Mouse (Mus musculus): ENCODE data around the gene Lrrc4. TPM values are rescaled to one million over a fixed set of nuclear protein-coding genes. Genes with fewer than 3 reads are reported as not detected.

The Lrrc4 gene
- total and polyA plus RNA-seq, 3 experiments: 0.11 TPM; not detected in 2

DNA sequence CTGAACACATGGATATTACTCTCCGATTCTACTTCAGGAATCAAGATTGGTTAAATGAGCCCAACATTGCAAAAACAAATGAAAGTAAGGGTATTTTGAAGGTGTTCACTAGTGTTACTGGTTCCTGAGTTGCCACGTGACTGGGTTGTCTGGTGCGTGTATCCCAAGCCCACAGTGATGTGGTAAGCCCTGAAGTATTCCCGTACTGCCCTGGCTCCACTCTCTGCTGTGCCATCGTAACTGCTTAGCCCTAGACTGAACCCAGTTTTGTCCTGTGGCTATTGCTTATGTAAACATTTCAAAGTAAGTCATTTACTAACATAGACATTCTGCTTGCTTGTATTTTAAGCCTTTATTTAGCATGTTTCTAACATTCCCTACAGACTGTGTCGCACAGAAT lies 100.3 kb downstream of the Lrrc4 start:
- TF ChIP-seq POLR2AphosphoS5 (IDR thresholded peaks at IDR 0.05; ENCODE audit: insufficient replicate concordance, low read depth, low read length) (no peak), GATA1 (IDR thresholded peaks at IDR 0.05; ENCODE audit: borderline replicate concordance, low read length) (no peak), GATA2 (IDR thresholded peaks at IDR 0.05; ENCODE audit: borderline replicate concordance, low read depth, low read length) (no peak), TAL1 (conservative IDR thresholded peaks at IDR 0.05; ENCODE audit: low read depth, low read length) (no peak), CTCF (IDR thresholded peaks at IDR 0.05; ENCODE audit: low read depth, low read length) (no peak)
- DNase-seq (ENCODE audit: low spot score): no peak
- Histone ChIP-seq H3K4me1 (ENCODE audit: insufficient read depth, low read depth, low read length) (peaks cover 25% of the 10 kb centered on the region), H3K36me3 (replicated peaks) (peaks cover 49% of the 10 kb centered on the region), H3K9me3 (replicated peaks) (no peaks in the 10 kb centered on the region), H3K27me3 (ENCODE audit: insufficient read depth, low read length) (no peaks in the 10 kb centered on the region), H3K4me3 (ENCODE audit: low read depth, low read length) (no peak overlapping the region)
- ATAC-seq (ENCODE audit: extremely low read depth, insufficient number of reproducible peaks, low FRiP score, poor library complexity, severe bottlenecking): no peak

- H3K36me3 ChIP-seq (replicated peaks): peaks cover 62% of the 10 kb centered on the region
- TF ChIP-seq POLR2AphosphoS5 (IDR thresholded peaks at IDR 0.05; ENCODE audit: insufficient replicate concordance, low read depth, low read length) (no peak), TAL1 (conservative IDR thresholded peaks at IDR 0.05; ENCODE audit: low read depth, low read length) (no peak), GATA1 (IDR thresholded peaks at IDR 0.05; ENCODE audit: borderline replicate concordance, low read length) (no peak), CTCF (IDR thresholded peaks at IDR 0.05; ENCODE audit: low read depth, low read length) (no peak), GATA2 (IDR thresholded peaks at IDR 0.05; ENCODE audit: borderline replicate concordance, low read depth, low read length) (no peak)
- H3K4me3 ChIP-seq (ENCODE audit: low read depth, low read length): no peak overlapping the region
- no peaks in the 10 kb centered on the region for H3K9me3 ChIP-seq (replicated peaks)
- DNase-seq (ENCODE audit: low spot score) (no peak), ATAC-seq (ENCODE audit: extremely low read depth, insufficient number of reproducible peaks, low FRiP score, poor library complexity, severe bottlenecking) (no peak)
- peaks cover 20% of the 10 kb centered on the region for H3K4me1 ChIP-seq (ENCODE audit: insufficient read depth, low read depth, low read length)
- no peaks in the 10 kb centered on the region for H3K27me3 ChIP-seq (ENCODE audit: insufficient read depth, low read length)
Measured at GRCm38 (mm10) chr6:28729649-28730048, 101.9 kb downstream of the Lrrc4 start.

- DNase-seq (ENCODE audit: low spot score) (no peak), ATAC-seq (ENCODE audit: extremely low read depth, insufficient number of reproducible peaks, low FRiP score, poor library complexity, severe bottlenecking) (no peak)
- Histone ChIP-seq H3K9me3 (replicated peaks) (no peaks in the 10 kb centered on the region), H3K27me3 (ENCODE audit: insufficient read depth, low read length) (no peaks in the 10 kb centered on the region), H3K4me1 (ENCODE audit: insufficient read depth, low read depth, low read length) (peaks cover 17% of the 10 kb centered on the region), H3K4me3 (ENCODE audit: low read depth, low read length) (no peak overlapping the region), H3K36me3 (replicated peaks) (peaks cover 65% of the 10 kb centered on the region)
- no peak for TF ChIP-seq GATA1 (IDR thresholded peaks at IDR 0.05; ENCODE audit: borderline replicate concordance, low read length)
- no peak for TF ChIP-seq TAL1 (conservative IDR thresholded peaks at IDR 0.05; ENCODE audit: low read depth, low read length)
- TF ChIP-seq POLR2AphosphoS5 (IDR thresholded peaks at IDR 0.05; ENCODE audit: insufficient replicate concordance, low read depth, low read length): no peak
- TF ChIP-seq GATA2 (IDR thresholded peaks at IDR 0.05; ENCODE audit: borderline replicate concordance, low read depth, low read length): no peak
- no peak for TF ChIP-seq CTCF (IDR thresholded peaks at IDR 0.05; ENCODE audit: low read depth, low read length)
Measured at GRCm38 (mm10) chr6:28729236-28729635, 102.3 kb downstream of the Lrrc4 start.

- no peak for DNase-seq (ENCODE audit: low spot score)
- Histone ChIP-seq H3K9me3 (replicated peaks) (no peaks in the 10 kb centered on the region), H3K4me1 (ENCODE audit: insufficient read depth, low read depth, low read length) (peaks cover 20% of the 10 kb centered on the region), H3K4me3 (ENCODE audit: low read depth, low read length) (no peak overlapping the region), H3K27me3 (ENCODE audit: insufficient read depth, low read length) (no peaks in the 10 kb centered on the region), H3K36me3 (replicated peaks) (peaks cover 62% of the 10 kb centered on the region)
- no peak for TF ChIP-seq GATA2 (IDR thresholded peaks at IDR 0.05; ENCODE audit: borderline replicate concordance, low read depth, low read length)
- no peak for TF ChIP-seq TAL1 (conservative IDR thresholded peaks at IDR 0.05; ENCODE audit: low read depth, low read length)
- TF ChIP-seq GATA1 (IDR thresholded peaks at IDR 0.05; ENCODE audit: borderline replicate concordance, low read length): no peak
- TF ChIP-seq POLR2AphosphoS5 (IDR thresholded peaks at IDR 0.05; ENCODE audit: insufficient replicate concordance, low read depth, low read length): no peak
- TF ChIP-seq CTCF (IDR thresholded peaks at IDR 0.05; ENCODE audit: low read depth, low read length): no peak
- no peak for ATAC-seq (ENCODE audit: extremely low read depth, insufficient number of reproducible peaks, low FRiP score, poor library complexity, severe bottlenecking)
Measured at GRCm38 (mm10) chr6:28724776-28725175, 106.8 kb downstream of the Lrrc4 start.

DNA sequence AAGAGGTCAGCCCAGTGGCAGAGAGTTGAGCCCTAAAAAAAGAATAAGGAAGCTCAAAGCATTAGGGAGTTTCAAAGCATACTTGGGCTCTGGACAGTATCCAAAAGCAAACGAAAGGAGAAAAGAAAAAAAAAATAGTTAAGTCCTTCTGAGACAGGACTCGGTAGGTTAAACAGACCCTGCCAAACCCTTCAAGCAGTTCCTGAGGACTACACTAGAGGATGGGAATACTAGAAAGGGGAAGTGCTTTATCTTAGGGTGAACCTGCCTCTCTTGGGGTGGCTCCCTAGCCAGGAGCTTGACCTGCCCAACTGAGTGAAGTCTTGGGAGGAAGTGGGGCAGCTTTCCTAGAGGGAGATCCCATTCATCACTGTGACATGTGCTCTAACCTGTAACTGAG lies 108.5 kb downstream of the Lrrc4 start:
- peaks cover 12% of the 10 kb centered on the region for H3K4me1 ChIP-seq (ENCODE audit: insufficient read depth, low read depth, low read length)
- TF ChIP-seq TAL1 (conservative IDR thresholded peaks at IDR 0.05; ENCODE audit: low read depth, low read length) (no peak), GATA2 (IDR thresholded peaks at IDR 0.05; ENCODE audit: borderline replicate concordance, low read depth, low read length) (no peak), CTCF (IDR thresholded peaks at IDR 0.05; ENCODE audit: low read depth, low read length) (no peak), GATA1 (IDR thresholded peaks at IDR 0.05; ENCODE audit: borderline replicate concordance, low read length) (no peak), POLR2AphosphoS5 (IDR thresholded peaks at IDR 0.05; ENCODE audit: insufficient replicate concordance, low read depth, low read length) (no peak)
- no peaks in the 10 kb centered on the region for H3K9me3 ChIP-seq (replicated peaks)
- DNase-seq (ENCODE audit: low spot score) (peak; percentile 35), ATAC-seq (ENCODE audit: extremely low read depth, insufficient number of reproducible peaks, low FRiP score, poor library complexity, severe bottlenecking) (peak; percentile 49)
- no peaks in the 10 kb centered on the region for H3K27me3 ChIP-seq (ENCODE audit: insufficient read depth, low read length)
- no peak overlapping the region for H3K4me3 ChIP-seq (ENCODE audit: low read depth, low read length)
- H3K36me3 ChIP-seq (replicated peaks): peaks cover 60% of the 10 kb centered on the region

DNA sequence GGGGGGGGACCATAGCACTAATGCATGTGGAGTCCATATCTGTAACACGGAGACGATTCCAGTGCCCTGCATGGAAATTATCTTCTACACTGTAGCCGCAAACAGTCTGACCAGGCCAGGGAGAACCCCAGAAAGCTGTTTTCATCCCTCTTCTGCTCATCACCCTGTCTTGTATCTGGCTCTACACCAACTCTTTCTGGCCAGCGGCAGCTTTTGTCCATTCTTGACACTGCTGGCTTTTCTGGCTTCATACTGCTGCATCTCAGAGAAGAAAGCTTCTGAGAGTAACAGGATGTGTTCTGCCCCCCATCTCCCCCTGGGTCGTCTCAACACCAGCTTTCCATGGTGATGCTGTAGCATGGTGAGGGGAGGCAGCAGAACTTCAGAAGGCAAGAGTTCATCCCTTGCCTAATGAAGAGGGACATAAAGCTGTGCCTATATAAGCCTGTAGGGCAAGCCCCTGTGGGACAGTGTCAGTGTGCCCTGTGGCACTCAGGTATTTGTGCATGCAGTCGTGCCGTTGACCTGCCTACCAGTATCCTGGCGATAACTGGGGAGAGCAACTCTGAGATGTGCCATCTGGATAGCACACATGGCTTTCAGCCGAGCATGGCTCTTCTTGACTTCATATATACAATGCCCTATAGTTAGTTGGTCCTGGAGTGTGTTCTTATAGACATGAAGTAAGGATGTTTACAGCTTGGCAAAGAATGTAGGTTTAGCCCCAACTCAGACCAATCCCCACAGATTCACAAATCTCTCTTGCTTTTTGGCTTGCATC lies 111.0 kb downstream of the Lrrc4 start:
- Histone ChIP-seq H3K9me3 (replicated peaks) (no peaks in the 10 kb centered on the region), H3K36me3 (replicated peaks) (peaks cover 57% of the 10 kb centered on the region), H3K27me3 (ENCODE audit: insufficient read depth, low read length) (no peaks in the 10 kb centered on the region), H3K4me1 (ENCODE audit: insufficient read depth, low read depth, low read length) (peaks cover 17% of the 10 kb centered on the region), H3K4me3 (ENCODE audit: low read depth, low read length) (no peak overlapping the region)
- ATAC-seq (ENCODE audit: extremely low read depth, insufficient number of reproducible peaks, low FRiP score, poor library complexity, severe bottlenecking) (no peak), DNase-seq (ENCODE audit: low spot score) (no peak)
- TF ChIP-seq GATA2 (IDR thresholded peaks at IDR 0.05; ENCODE audit: borderline replicate concordance, low read depth, low read length) (no peak), CTCF (IDR thresholded peaks at IDR 0.05; ENCODE audit: low read depth, low read length) (no peak), TAL1 (conservative IDR thresholded peaks at IDR 0.05; ENCODE audit: low read depth, low read length) (no peak), POLR2AphosphoS5 (IDR thresholded peaks at IDR 0.05; ENCODE audit: insufficient replicate concordance, low read depth, low read length) (no peak), GATA1 (IDR thresholded peaks at IDR 0.05; ENCODE audit: borderline replicate concordance, low read length) (no peak)
